Mouse (Mus musculus) urinary bladder, adult 18-20 months (tissue): ENCODE measurements around the gene Klk1b5.
"Not testable (repeated sequence)": the region's sequence is repeated elsewhere in the genome, so short reads cannot be mapped to it uniquely, and the experiment has no call there.

Source experiments
- DNase-seq, 2 experiments: peaks; one replicate each; pipeline ENCODE4 v3.0.0; 2022; ENCODE audit warnings: low spot score in 2 of 2, mixed read lengths in 2 of 2

Klk1b5 gene

GRCm38 (mm10) chr7:44215645-44216044 lies at the start of gene Klk1b5:
Gene Klk1b5 (plus strand): TSS chr7:44215945.
- no peak for DNase-seq

- DNase-seq = no peak
These were observed 36.3 kb upstream of the Klk1b5 start for GRCm38 (mm10) chr7:44179299-44180045.

DNA sequence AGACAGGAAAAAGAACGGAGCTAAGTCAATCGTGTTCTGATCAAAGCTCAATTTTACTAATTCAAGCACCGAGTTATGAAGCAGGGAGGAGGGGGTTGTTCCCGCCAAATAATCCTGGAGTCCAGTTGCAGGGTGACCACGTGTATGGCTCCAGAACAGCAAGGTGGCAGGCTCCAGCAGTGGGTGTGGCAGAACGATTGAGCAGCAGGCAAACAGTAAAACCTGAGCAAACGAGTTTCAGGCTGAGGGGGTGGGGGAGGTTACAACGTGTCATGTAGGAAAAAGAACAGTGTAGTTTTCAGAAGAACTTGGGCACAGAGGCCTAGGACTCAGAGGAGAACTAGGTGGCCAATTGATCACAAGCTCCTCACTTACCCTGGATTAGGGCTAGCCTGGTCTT lies 29.2 kb upstream of the Klk1b5 start:
- peak in 1 of 2 experiments; percentile 12 for DNase-seq

DNA sequence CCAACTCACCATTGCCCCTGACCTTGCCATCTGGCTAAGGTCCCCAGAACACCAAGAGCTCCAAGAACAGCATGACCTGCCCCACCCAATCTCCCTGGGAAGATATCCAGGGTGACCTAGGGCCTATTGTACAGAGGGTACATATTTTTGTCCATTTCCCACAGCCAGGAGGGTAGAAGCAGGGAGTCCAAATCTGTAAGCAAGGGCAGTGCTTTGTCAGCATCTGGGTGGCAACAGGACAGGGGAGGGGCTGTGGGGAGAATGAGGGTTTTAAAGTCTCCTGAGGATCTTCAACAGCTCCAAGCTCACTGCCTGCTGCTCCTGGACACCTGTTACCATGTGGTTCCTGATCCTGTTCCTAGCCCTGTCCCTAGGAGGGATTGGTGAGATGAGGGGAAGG lies 27.8 kb upstream of the Klk1b5 start, which contains the start of gene Klk1b24:
Gene Klk1b24, plus strand, starts transcription at position 301 of the 400 bp plus-strand sequence.
- DNase-seq = not testable (repeated sequence)

DNA sequence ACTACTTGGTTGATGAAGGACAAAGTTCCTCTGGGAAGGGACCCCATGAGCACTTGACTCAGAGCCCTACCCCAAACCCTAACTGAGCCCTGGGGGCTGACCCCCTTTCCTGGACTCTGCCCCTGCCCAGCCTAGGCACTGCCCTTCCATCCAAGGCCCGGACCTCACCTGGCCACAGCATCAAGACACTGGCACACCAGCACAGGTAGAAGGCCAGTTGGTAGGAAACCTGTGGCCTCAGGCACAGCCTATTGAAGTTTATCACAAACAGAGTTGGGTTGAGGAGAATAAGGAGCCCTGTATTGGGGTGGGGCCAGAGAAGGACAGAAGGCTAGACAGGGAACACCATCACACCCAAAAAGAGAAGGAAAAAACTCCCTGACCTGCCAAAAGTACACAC lies 22.3 kb upstream of the Klk1b5 start:
- not testable (repeated sequence) for DNase-seq

DNA sequence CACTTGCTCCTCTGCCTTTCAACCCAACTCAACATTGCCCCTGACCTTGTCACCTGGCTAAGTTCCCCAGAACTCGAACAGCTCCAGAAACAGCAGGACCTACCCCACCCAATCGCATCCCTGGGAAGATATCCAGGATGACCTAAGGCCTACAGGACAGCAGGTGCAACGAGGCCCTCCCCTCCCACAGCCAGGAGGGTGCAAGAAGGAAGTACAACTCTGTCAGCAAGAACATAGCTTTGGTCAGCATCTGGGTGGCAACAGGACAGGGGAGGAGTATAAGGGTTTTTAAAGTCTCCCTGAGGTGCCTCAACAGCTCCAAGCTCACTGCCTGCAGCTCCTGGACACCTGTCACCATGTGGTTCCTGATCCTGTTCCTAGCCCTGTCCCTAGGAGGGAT lies 17.9 kb upstream of the Klk1b5 start, which contains the start of gene Klk1b3:
Gene Klk1b3, plus strand, starts transcription at position 301 of the 400 bp plus-strand sequence.
- no peak for DNase-seq

GRCm38 (mm10) chr7:44207135-44207534 lies 8.6 kb upstream of the Klk1b5 start, which contains the start of gene Klk1b4:
Gene Klk1b4 (plus strand): TSS chr7:44207435.
- not testable (repeated sequence) for DNase-seq

- DNase-seq = no peak
These were observed 7.4 kb upstream of the Klk1b5 start for GRCm38 (mm10) chr7:44208307-44208706.

DNA sequence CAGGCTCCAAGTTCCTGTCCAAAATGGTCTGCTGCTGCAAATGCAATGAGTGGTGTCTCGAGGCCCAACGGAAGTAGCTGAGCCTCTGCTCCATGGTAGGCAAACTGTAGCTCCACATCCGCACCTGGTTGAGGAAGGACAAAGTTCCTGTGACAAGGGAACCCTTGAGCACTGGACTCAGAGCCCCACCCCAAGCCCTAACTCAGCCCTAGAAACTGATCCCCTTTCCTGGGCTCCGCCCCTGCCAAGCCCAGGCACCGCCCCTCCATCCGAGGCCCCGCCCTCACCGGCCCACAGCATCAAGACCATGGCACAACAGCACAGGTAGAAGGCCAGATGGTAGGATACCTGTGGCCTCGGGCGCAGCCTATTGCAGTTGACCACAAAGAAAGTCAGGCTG lies 5.9 kb downstream of the Klk1b5 start:
- not testable (repeated sequence) for DNase-seq

DNA sequence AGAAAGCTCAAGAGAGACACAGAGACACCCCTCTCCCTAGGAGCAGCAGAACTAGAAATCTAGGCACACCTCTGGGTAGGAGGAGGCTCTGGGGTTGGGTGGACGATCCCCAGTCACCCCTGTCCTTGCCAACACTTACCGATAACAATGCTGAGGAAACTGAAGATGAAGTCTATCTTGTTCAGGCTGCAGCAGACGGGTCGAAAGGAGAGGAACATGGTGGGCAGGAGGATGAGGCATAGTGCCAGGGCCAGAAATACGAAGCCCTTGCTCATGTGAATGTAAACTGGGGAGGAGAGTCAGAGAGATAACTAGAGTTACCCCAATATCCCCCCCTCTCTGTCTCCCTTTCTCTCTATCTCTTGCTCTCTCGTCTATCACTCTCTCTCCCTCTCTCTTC lies 6.6 kb downstream of the Klk1b5 start:
- DNase-seq = not testable (repeated sequence)

GRCm38 (mm10) chr7:44225076-44225475 lies 9.3 kb downstream of the Klk1b5 start, which contains the start of gene Klk1:
Gene Klk1 (plus strand): TSS chr7:44225360.
- DNase-seq = no peak

DNA sequence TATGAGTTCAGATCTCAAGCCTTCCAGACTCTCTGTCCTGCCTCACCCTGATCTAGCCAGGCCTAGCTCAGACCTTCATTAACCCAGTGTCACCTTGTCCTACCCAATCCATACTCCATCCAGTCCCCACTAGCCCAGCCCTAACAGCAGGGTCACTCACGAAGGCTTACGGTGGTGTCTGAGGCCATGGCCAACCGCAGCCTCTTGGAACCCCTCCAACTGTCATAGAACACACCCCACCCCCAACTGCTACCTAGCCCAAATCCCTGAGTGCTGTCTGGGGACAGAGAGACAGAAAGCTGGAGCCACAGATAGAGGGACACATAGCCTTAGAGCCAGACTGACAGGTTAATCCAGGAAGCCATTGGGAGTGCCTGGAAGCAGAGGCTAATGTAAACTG lies 20.2 kb downstream of the Klk1b5 start, which contains the start of gene Gm36864:
Gene Gm36864, plus strand, starts transcription at position 269 of the 400 bp plus-strand sequence.
- DNase-seq = no peak

- DNase-seq = no peak
These were observed 24.2 kb downstream of the Klk1b5 start for GRCm38 (mm10) chr7:44239913-44240312.

GRCm38 (mm10) chr7:44240712-44241111 lies 25.0 kb downstream of the Klk1b5 start:
- no peak for DNase-seq

DNA sequence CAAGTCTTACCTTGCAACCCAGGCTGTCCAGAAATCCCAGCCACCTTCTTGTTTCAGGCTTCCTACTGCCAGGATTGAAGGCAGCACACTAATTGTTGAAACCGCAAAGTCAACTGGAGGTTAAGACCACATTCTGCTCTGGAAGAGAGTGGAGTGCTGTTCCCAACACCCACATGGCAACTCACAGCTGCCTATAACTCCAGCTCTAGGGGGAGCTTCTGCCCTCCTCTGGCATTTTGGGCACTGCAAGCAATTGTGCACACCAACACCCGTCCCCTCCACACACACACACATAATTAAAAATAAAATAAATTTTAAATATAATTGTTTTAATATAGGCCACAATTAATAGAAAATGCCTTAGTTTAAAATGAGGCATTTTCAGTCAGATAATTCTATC lies 25.4 kb downstream of the Klk1b5 start:
- no peak for DNase-seq

DNA sequence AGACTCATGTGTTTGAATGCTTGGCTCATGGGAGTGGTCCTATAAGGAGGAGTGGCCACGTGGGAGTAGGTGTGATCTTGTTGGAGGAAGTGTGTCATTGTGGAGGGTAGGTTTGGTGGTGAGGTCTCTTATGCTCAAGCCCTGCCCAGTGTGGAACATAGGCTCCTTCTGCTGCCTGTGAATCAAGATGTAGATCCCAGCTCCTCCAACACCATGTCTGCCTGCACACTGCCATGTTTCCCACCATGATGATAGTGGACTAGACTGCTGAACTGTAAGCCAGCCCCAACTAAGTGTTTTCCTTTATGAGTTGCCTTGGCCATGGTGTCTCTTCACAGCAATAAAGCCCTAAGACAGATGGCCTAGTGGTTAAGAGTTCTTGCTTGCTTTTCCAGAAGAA lies 28.3 kb downstream of the Klk1b5 start:
- DNase-seq = no peak

GRCm38 (mm10) chr7:44246055-44246983 lies 30.6 kb downstream of the Klk1b5 start, which contains the start of the genes 1700028J19Rik and 2410002F23Rik:
Gene 1700028J19Rik (minus strand): TSS chr7:44246695.
Gene 2410002F23Rik (plus strand): TSS chr7:44246722.
- DNase-seq = peak; percentile 84 to 94

- no peak for DNase-seq
These were observed 31.3 kb downstream of the Klk1b5 start for GRCm38 (mm10) chr7:44246984-44247470.

- no peak for DNase-seq
These were observed 32.2 kb downstream of the Klk1b5 start for GRCm38 (mm10) chr7:44247971-44248370.

DNA sequence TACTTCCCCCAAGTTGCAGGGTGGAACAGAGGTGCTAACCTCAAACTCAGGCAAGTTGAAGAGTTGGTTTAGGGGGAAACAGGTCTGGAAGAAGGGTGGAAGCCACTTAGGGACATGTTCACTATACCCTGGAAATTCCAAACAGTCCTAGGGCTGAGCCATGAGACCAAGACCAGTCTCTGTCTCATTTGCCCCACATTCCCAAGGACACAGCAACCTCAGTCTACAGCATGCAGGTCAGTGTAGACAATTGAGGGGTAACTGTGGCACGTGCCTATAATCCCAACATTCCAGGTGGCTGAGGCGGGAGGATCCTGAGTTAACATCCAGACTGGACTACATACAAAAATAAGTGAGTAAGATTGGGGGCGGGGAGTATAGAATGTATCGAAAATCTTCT lies 33.5 kb downstream of the Klk1b5 start:
- no peak for DNase-seq

DNA sequence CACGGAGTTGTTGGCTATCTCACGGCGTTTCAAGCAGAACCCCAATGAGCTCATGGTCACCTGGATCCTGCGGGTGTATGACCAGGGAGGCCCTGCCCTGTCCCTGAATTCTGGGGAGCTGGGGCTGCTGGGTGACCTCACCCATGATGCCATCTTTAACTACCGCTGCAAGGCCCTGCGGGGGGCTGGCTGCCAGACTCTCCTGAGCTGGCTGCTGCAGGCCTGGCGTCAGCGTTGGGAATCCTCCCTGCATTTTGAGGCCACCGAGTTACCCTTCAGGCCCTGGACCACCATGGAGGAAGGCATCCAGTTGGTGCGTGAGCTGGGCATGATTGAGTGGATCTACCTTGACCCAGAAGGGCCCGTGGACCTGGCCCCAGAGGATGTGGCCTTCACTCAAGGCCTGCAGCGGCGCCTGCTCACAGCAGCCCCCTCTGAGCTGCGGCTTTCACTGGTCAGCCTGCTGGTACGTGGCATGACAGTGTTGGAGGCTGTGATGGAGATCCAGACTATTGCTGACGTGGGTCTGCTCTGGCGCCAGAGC lies 35.1 kb downstream of the Klk1b5 start:
- DNase-seq = not testable (repeated sequence)
